In genomic region chr9:48354122-48354521, GRCm38 (mm10) we compare ENCODE assay signal across 10 mouse cellular contexts. TPM values are rescaled to one million over a fixed set of nuclear protein-coding genes. Genes with fewer than 3 reads are reported as not detected.
A peak's percentile ranks its signal among the peaks of the same experiment; 100 is the strongest.
DNase-seq lines count a peak whose midpoint lies in the region; ATAC-seq and TF ChIP-seq lines count a peak whose summit lies in the region.
"Had no signal": no experiment of that assay in that cellular context is flagged by ENCODE, and none has a peak within 500 bp of the region (broad histone marks: within the 10 kb centered on the region; RNA-seq: fewer than 3 reads in every experiment).

No protein-coding gene starts in this region.

- TF ChIP-seq EP300 in lung, postnatal 0 days (IDR thresholded peaks at IDR 0.05) = no peak

- no peak for ATAC-seq in lung, postnatal 0 days
- no peak for ATAC-seq in neural tube, embryonic 11.5 days (ENCODE audit: insufficient read depth, low FRiP score, low TSS enrichment)
- ATAC-seq in forebrain, embryonic 15.5 days (replicated peaks) = no peak

- DNase-seq in heart, adult 11 months = peak; percentile 91
- DNase-seq in heart, embryonic 10.5 days (ENCODE audit: low spot score) = no peak
- DNase-seq in lung, postnatal 0 days (ENCODE audit: low spot score) = no peak
- no peak for DNase-seq in lung, adult 2 months
- peak; percentile 16 to 25 for DNase-seq in heart, postnatal 10 days
- DNase-seq in neural tube, embryonic 11.5 days (ENCODE audit: low spot score) = peak; percentile 22
- no peak for DNase-seq in urinary bladder, postnatal 10 days (ENCODE audit: low spot score)

- H3K36me3 ChIP-seq in heart, embryonic 10.5 days = no peaks in the 10 kb centered on the region
- H3K36me3 ChIP-seq in lung, postnatal 0 days (ENCODE audit: insufficient read depth, low read length) = no peaks in the 10 kb centered on the region
- no peaks in the 10 kb centered on the region for H3K36me3 ChIP-seq in neural tube, embryonic 11.5 days (ENCODE audit: control insufficient read depth, insufficient read depth, low read length)
- no peaks in the 10 kb centered on the region for H3K36me3 ChIP-seq in forebrain, embryonic 15.5 days
- H3K36me3 ChIP-seq: embryonic facial prominence, embryonic 15.5 days had no signal

- no peak overlapping the region for H3K27ac ChIP-seq in heart, embryonic 10.5 days
- H3K27ac ChIP-seq in lung, postnatal 0 days (ENCODE audit: low read length) = peak overlapping the region; percentile 77
- H3K27ac ChIP-seq in neural tube, embryonic 11.5 days (ENCODE audit: low read depth, low read length) = no peak overlapping the region
- H3K27ac ChIP-seq in forebrain, embryonic 15.5 days (replicated peaks) = no peak overlapping the region

- H3K9me3 ChIP-seq in heart, embryonic 10.5 days = no peaks in the 10 kb centered on the region
- H3K9me3 ChIP-seq in lung, postnatal 0 days (ENCODE audit: low read length) = no peaks in the 10 kb centered on the region
- H3K9me3 ChIP-seq in neural tube, embryonic 11.5 days (ENCODE audit: control insufficient read depth, low read length) = no peaks in the 10 kb centered on the region
- no peaks in the 10 kb centered on the region for H3K9me3 ChIP-seq in forebrain, embryonic 15.5 days
- H3K9me3 ChIP-seq: embryonic facial prominence, embryonic 15.5 days had no signal

- WGBS in heart, embryonic 10.5 days = 71% methylated on average over 4 of the region's 4 CpGs
- 72% methylated on average over 4 of the region's 4 CpGs for WGBS in lung, postnatal 0 days
- WGBS in lung, adult 2 months = 69% methylated on average over 4 of the region's 4 CpGs
- WGBS in neural tube, embryonic 11.5 days = 62% methylated on average over 4 of the region's 4 CpGs
- 83% methylated on average over 4 of the region's 4 CpGs for WGBS in forebrain, embryonic 15.5 days

- no peak for TF ChIP-seq POLR2A in lung, adult 2 months (IDR thresholded peaks at IDR 0.05; ENCODE audit: borderline replicate concordance, extremely low read depth, low read depth, low read length)

- no peak overlapping the region for H3K9ac ChIP-seq in lung, postnatal 0 days (replicated peaks; ENCODE audit: low read depth)
- no peak overlapping the region for H3K9ac ChIP-seq in neural tube, embryonic 11.5 days (ENCODE audit: low read length)
- no peak overlapping the region for H3K9ac ChIP-seq in forebrain, embryonic 15.5 days (replicated peaks)
- H3K9ac ChIP-seq: embryonic facial prominence, embryonic 15.5 days had no signal

- no peaks in the 10 kb centered on the region for H3K27me3 ChIP-seq in heart, embryonic 10.5 days (ENCODE audit: insufficient read depth, poor library complexity, severe bottlenecking)
- no peaks in the 10 kb centered on the region for H3K27me3 ChIP-seq in lung, postnatal 0 days (replicated peaks; ENCODE audit: insufficient read depth, low read length)
- no peaks in the 10 kb centered on the region for H3K27me3 ChIP-seq in neural tube, embryonic 11.5 days (ENCODE audit: control insufficient read depth, insufficient read depth, low read length)
- H3K27me3 ChIP-seq in forebrain, embryonic 15.5 days = no peaks in the 10 kb centered on the region
- H3K27me3 ChIP-seq: embryonic facial prominence, embryonic 15.5 days had no signal

- peaks cover 8% of the 10 kb centered on the region; the same call in 1 of the 2 replicates for H3K4me1 ChIP-seq in heart, embryonic 10.5 days
- H3K4me1 ChIP-seq in lung, postnatal 0 days (ENCODE audit: insufficient read depth, low read depth, low read length) = peaks cover 3% of the 10 kb centered on the region; the same call in 1 of the 2 replicates
- peaks cover 9% of the 10 kb centered on the region for H3K4me1 ChIP-seq in lung, adult 2 months (ENCODE audit: control insufficient read depth, insufficient read depth, low read length)
- H3K4me1 ChIP-seq in neural tube, embryonic 11.5 days (ENCODE audit: control insufficient read depth, insufficient read depth, low read length) = no peaks in the 10 kb centered on the region
- no peaks in the 10 kb centered on the region for H3K4me1 ChIP-seq in forebrain, embryonic 15.5 days

- no peak overlapping the region for H3K4me2 ChIP-seq in lung, postnatal 0 days (replicated peaks; ENCODE audit: low read depth, low read length)
- H3K4me2 ChIP-seq in neural tube, embryonic 11.5 days (ENCODE audit: low read depth) = no peak overlapping the region
- H3K4me2 ChIP-seq in forebrain, embryonic 15.5 days (replicated peaks) = no peak overlapping the region
- H3K4me2 ChIP-seq: embryonic facial prominence, embryonic 15.5 days had no signal

- intact Hi-C loops in heart, postnatal 10 days (cut with DNase I) = loop anchor here (1.0 kb wide), 1 partner anchor 51 kb away; no protein-coding TSS in a partner anchor

- H3K4me3 ChIP-seq in heart, embryonic 10.5 days = no peak overlapping the region
- no peak overlapping the region for H3K4me3 ChIP-seq in lung, postnatal 0 days (ENCODE audit: low read depth, low read length)
- H3K4me3 ChIP-seq in lung, adult 2 months (replicated peaks; ENCODE audit: extremely low read depth, low read depth, low read length) = no peak overlapping the region
- H3K4me3 ChIP-seq in neural tube, embryonic 11.5 days (ENCODE audit: low read depth, low read length) = no peak overlapping the region
- H3K4me3 ChIP-seq in forebrain, embryonic 15.5 days = no peak overlapping the region
- H3K4me3 ChIP-seq: embryonic facial prominence, embryonic 15.5 days had no signal

- TF ChIP-seq CTCF in lung, postnatal 0 days (IDR thresholded peaks at IDR 0.05) = no peak
- no peak for TF ChIP-seq CTCF in lung, adult 2 months (IDR thresholded peaks at IDR 0.05; ENCODE audit: insufficient read depth, low read length)

RNA-seq across cellular contexts. Expression of gene Nxpe2, which starts 0.9 kb away (rescaled TPM):
- 2.3 and 2.9 TPM in 2 replicates for polyA plus RNA-seq in heart, embryonic 10.5 days (2016; fragmentation: Nextera tagmentation; extraction: Ambion mirVana)
- 3.5 and 4.4 TPM in 2 replicates for polyA plus RNA-seq in lung, postnatal 0 days (2015; fragmentation: Nextera tagmentation; extraction: Ambion mirVana)
- 3.0 and 3.1 TPM in 2 replicates for polyA plus RNA-seq in lung, adult 2 months (2012; rRNA removed)
- total RNA-seq in heart, postnatal 10 days (2021) = 1 to 10 TPM; 2.1 to 2.3 TPM
- polyA plus RNA-seq in neural tube, embryonic 11.5 days (2014; fragmentation: Nextera tagmentation; extraction: Ambion mirVana) = 0.72 and 0.80 TPM in 2 replicates
- 0.19 and 0.49 TPM in 2 replicates for polyA plus RNA-seq in forebrain, embryonic 15.5 days (2015; fragmentation: Nextera tagmentation; extraction: Ambion mirVana)
- polyA plus RNA-seq: C2C12 had no signal

Comparison
In these comparisons a context has a peak if more than half of its experiments do, and no peak if none do; other contexts are left out.
1. DNase-seq: peak in heart, adult 11 months (single experiment), heart, postnatal 10 days (2 of 2) and neural tube, embryonic 11.5 days (single experiment); none in heart, embryonic 10.5 days (single experiment), lung, postnatal 0 days (single experiment), lung, adult 2 months (single experiment) and urinary bladder, postnatal 10 days (single experiment).